Mouse (Mus musculus): Measurements from ENCODE around the gene Chmp2a.
"Not testable (repeated sequence)": the region's sequence is repeated elsewhere in the genome, so short reads cannot be mapped to it uniquely, and the experiment has no call there.

The Chmp2a gene

GRCm38 (mm10) chr7:13034148-13034977 lies at the start of gene Chmp2a:
Gene Chmp2a (minus strand): TSS chr7:13034807.
- DNase-seq: peak; percentile 98

GRCm38 (mm10) chr7:13072293-13072692 lies 37.7 kb upstream of the Chmp2a start:
- DNase-seq: no peak

GRCm38 (mm10) chr7:13063399-13063798 lies 28.8 kb upstream of the Chmp2a start:
- not testable (repeated sequence) for DNase-seq

- DNase-seq: no peak
Measured at GRCm38 (mm10) chr7:13059536-13059935, 24.9 kb upstream of the Chmp2a start.

GRCm38 (mm10) chr7:13056913-13057700 lies 22.5 kb upstream of the Chmp2a start:
- no peak for DNase-seq

GRCm38 (mm10) chr7:13054287-13055010 lies 19.8 kb upstream of the Chmp2a start, which contains the start of gene Mzf1:
Gene Mzf1 (minus strand): TSS chr7:13054764.
- DNase-seq: peak; percentile 97

GRCm38 (mm10) chr7:13053961-13054286 lies 19.3 kb upstream of the Chmp2a start:
- DNase-seq: no peak

- DNase-seq: no peak
Measured at GRCm38 (mm10) chr7:13053501-13053900, 18.9 kb upstream of the Chmp2a start.

GRCm38 (mm10) chr7:13053001-13053400 lies 18.4 kb upstream of the Chmp2a start:
- no peak for DNase-seq

GRCm38 (mm10) chr7:13046084-13046483 lies 11.5 kb upstream of the Chmp2a start:
- peak; percentile 88 for DNase-seq

- DNase-seq: no peak
Measured at GRCm38 (mm10) chr7:13044254-13044625, 9.6 kb upstream of the Chmp2a start.

- no peak for DNase-seq
Measured at GRCm38 (mm10) chr7:13043445-13044253, 9.0 kb upstream of the Chmp2a start.

- DNase-seq: no peak
Measured at GRCm38 (mm10) chr7:13043120-13043444, 8.5 kb upstream of the Chmp2a start.

GRCm38 (mm10) chr7:13042511-13042910 lies 7.9 kb upstream of the Chmp2a start:
- DNase-seq: no peak

- DNase-seq: no peak
Measured at GRCm38 (mm10) chr7:13041256-13041655, 6.6 kb upstream of the Chmp2a start.

- DNase-seq: no peak
Measured at GRCm38 (mm10) chr7:13039181-13039580, 4.6 kb upstream of the Chmp2a start.

GRCm38 (mm10) chr7:13038621-13039169 lies 4.1 kb upstream of the Chmp2a start:
- DNase-seq: peak; percentile 70

GRCm38 (mm10) chr7:13037901-13038555 lies 3.4 kb upstream of the Chmp2a start, which contains the start of gene Ube2m:
Gene Ube2m (minus strand): TSS chr7:13038275.
- DNase-seq: peak; percentile 98

GRCm38 (mm10) chr7:13037366-13037765 lies 2.8 kb upstream of the Chmp2a start:
- no peak for DNase-seq

- no peak for DNase-seq
Measured at GRCm38 (mm10) chr7:13036806-13037205, 2.2 kb upstream of the Chmp2a start.

- DNase-seq: no peak
Measured at GRCm38 (mm10) chr7:13035211-13035855, 726 bp upstream of the Chmp2a start.
